ENCODE assay signal across 26 mouse cellular contexts in the genomic region with DNA sequence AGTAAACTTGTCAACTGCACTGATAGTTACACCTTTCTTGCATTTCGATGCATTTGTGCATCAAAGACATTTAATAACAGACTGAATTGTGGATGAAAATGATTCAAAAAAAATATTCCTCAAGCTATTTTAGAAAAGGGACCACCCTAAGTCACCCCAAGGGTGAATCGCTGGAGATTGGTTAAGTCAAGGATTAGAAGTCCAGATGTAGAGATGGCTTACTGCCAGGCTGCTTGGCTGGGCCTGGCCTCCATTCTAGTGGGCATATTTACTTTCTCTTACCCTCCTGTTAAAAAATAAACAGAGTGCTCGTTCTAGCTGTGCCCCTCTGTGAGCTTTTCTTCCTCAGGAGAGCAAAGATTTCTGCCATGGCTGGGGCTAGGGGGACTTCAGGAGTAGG. TPM values are rescaled to one million over a fixed set of nuclear protein-coding genes. Genes with fewer than 3 reads are reported as not detected.
DNase-seq lines count a peak whose midpoint lies in the region; ATAC-seq and TF ChIP-seq lines count a peak whose summit lies in the region.
"Had no signal": no experiment of that assay in that cellular context is flagged by ENCODE, and none has a peak within 500 bp of the region (broad histone marks: within the 10 kb centered on the region; RNA-seq: fewer than 3 reads in every experiment).

No protein-coding gene starts in this region.

- H3K4me2 ChIP-seq in intestine, embryonic 14.5 days (ENCODE audit: low read length), result no peak overlapping the region
- no peak overlapping the region for H3K4me2 ChIP-seq in intestine, postnatal 0 days (replicated peaks; ENCODE audit: low read depth)
- H3K4me2 ChIP-seq in lung, embryonic 14.5 days, result no peak overlapping the region
- H3K4me2 ChIP-seq in lung, postnatal 0 days (replicated peaks; ENCODE audit: low read depth, low read length), result no peak overlapping the region
- no peak overlapping the region for H3K4me2 ChIP-seq in midbrain, embryonic 11.5 days
- H3K4me2 ChIP-seq: forebrain, embryonic 13.5 days; heart, embryonic 12.5 days; liver, embryonic 11.5 days; midbrain, embryonic 15.5 days; neural tube, embryonic 13.5 days had no signal

- WGBS in intestine, embryonic 14.5 days, result 30% methylated on average over 3 of the region's 3 CpGs
- 41% methylated on average over 3 of the region's 3 CpGs for WGBS in intestine, postnatal 0 days
- 23% methylated on average over 3 of the region's 3 CpGs for WGBS in lung, embryonic 14.5 days
- WGBS in lung, postnatal 0 days, result 22% methylated on average over 3 of the region's 3 CpGs
- WGBS in midbrain, embryonic 11.5 days, result 86% methylated on average over 3 of the region's 3 CpGs

- no peak for TF ChIP-seq CTCF in intestine, postnatal 0 days (IDR thresholded peaks at IDR 0.05; ENCODE audit: low read depth)
- no peak for TF ChIP-seq CTCF in lung, embryonic 14.5 days (IDR thresholded peaks at IDR 0.05; ENCODE audit: low read depth)
- no peak for TF ChIP-seq CTCF in lung, postnatal 0 days (IDR thresholded peaks at IDR 0.05)

- H3K4me3 ChIP-seq in intestine, embryonic 14.5 days (ENCODE audit: low read depth, low read length), result no peak overlapping the region
- H3K4me3 ChIP-seq in intestine, postnatal 0 days (ENCODE audit: low read depth, low read length), result no peak overlapping the region
- no peak overlapping the region for H3K4me3 ChIP-seq in lung, embryonic 14.5 days (ENCODE audit: low read depth, low read length)
- H3K4me3 ChIP-seq in lung, postnatal 0 days (ENCODE audit: low read depth, low read length), result no peak overlapping the region
- no peak overlapping the region for H3K4me3 ChIP-seq in midbrain, embryonic 11.5 days (ENCODE audit: low read depth, low read length)
- H3K4me3 ChIP-seq: forebrain, embryonic 13.5 days; heart, embryonic 12.5 days; layer of hippocampus, adult 2 months; megakaryocyte, embryonic 14.5 days; midbrain, embryonic 15.5 days; neural tube, embryonic 13.5 days had no signal

- H3K4me1 ChIP-seq in intestine, embryonic 14.5 days (replicated peaks; ENCODE audit: control insufficient read depth, insufficient read depth, low read length), result peaks cover 32% of the 10 kb centered on the region
- H3K4me1 ChIP-seq in intestine, postnatal 0 days (replicated peaks; ENCODE audit: control insufficient read depth, insufficient read depth, low read length), result no peaks in the 10 kb centered on the region
- peaks cover 19% of the 10 kb centered on the region for H3K4me1 ChIP-seq in lung, embryonic 14.5 days (ENCODE audit: insufficient read depth)
- no peaks in the 10 kb centered on the region for H3K4me1 ChIP-seq in lung, postnatal 0 days (ENCODE audit: insufficient read depth, low read depth, low read length)
- H3K4me1 ChIP-seq in midbrain, embryonic 11.5 days (ENCODE audit: control insufficient read depth, insufficient read depth, low read length), result no peaks in the 10 kb centered on the region
- H3K4me1 ChIP-seq: megakaryocyte, embryonic 14.5 days; midbrain, embryonic 15.5 days had no signal

- ATAC-seq in intestine, embryonic 14.5 days (replicated peaks; ENCODE audit: low FRiP score, low TSS enrichment, low read depth), result no peak
- ATAC-seq in intestine, postnatal 0 days, result no peak
- ATAC-seq in lung, embryonic 14.5 days (ENCODE audit: insufficient read depth), result peak; percentile 29; the same call in 1 of the 2 replicates
- no peak for ATAC-seq in lung, postnatal 0 days
- ATAC-seq in midbrain, embryonic 11.5 days (ENCODE audit: low FRiP score), result no peak
- ATAC-seq: forebrain, embryonic 13.5 days; hindbrain, postnatal 0 days; liver, postnatal 0 days; midbrain, embryonic 15.5 days; Patski had no signal

- TF ChIP-seq EP300 in lung, postnatal 0 days (IDR thresholded peaks at IDR 0.05), result no peak

- H3K9me3 ChIP-seq in intestine, embryonic 14.5 days (ENCODE audit: control insufficient read depth, low read length), result no peaks in the 10 kb centered on the region
- H3K9me3 ChIP-seq in intestine, postnatal 0 days (ENCODE audit: control insufficient read depth), result no peaks in the 10 kb centered on the region
- H3K9me3 ChIP-seq in lung, embryonic 14.5 days (ENCODE audit: low read depth, low read length), result no peaks in the 10 kb centered on the region
- H3K9me3 ChIP-seq in lung, postnatal 0 days (ENCODE audit: low read length), result no peaks in the 10 kb centered on the region
- H3K9me3 ChIP-seq in midbrain, embryonic 11.5 days (ENCODE audit: control insufficient read depth, low read length), result no peaks in the 10 kb centered on the region
- H3K9me3 ChIP-seq: forebrain, embryonic 13.5 days; heart, embryonic 12.5 days; megakaryocyte, embryonic 14.5 days; midbrain, embryonic 15.5 days; neural tube, embryonic 13.5 days had no signal

- no peaks in the 10 kb centered on the region for H3K27me3 ChIP-seq in intestine, embryonic 14.5 days (replicated peaks; ENCODE audit: control insufficient read depth, insufficient read depth, low read length)
- no peaks in the 10 kb centered on the region for H3K27me3 ChIP-seq in intestine, postnatal 0 days (replicated peaks; ENCODE audit: control insufficient read depth, insufficient read depth, low read length)
- H3K27me3 ChIP-seq in lung, embryonic 14.5 days (ENCODE audit: insufficient read depth, low read length), result no peaks in the 10 kb centered on the region
- no peaks in the 10 kb centered on the region for H3K27me3 ChIP-seq in lung, postnatal 0 days (replicated peaks; ENCODE audit: insufficient read depth, low read length)
- no peaks in the 10 kb centered on the region for H3K27me3 ChIP-seq in midbrain, embryonic 11.5 days (ENCODE audit: control insufficient read depth, insufficient read depth, low read length)
- H3K27me3 ChIP-seq: forebrain, embryonic 13.5 days; heart, embryonic 12.5 days; midbrain, embryonic 15.5 days; neural tube, embryonic 13.5 days had no signal

- H3K9ac ChIP-seq in intestine, embryonic 14.5 days (ENCODE audit: low read length), result no peak overlapping the region
- no peak overlapping the region for H3K9ac ChIP-seq in intestine, postnatal 0 days (ENCODE audit: low read depth, low read length)
- no peak overlapping the region for H3K9ac ChIP-seq in lung, embryonic 14.5 days
- H3K9ac ChIP-seq in lung, postnatal 0 days (replicated peaks; ENCODE audit: low read depth), result no peak overlapping the region
- H3K9ac ChIP-seq in midbrain, embryonic 11.5 days (ENCODE audit: low read length), result no peak overlapping the region
- H3K9ac ChIP-seq: forebrain, embryonic 13.5 days; heart, embryonic 12.5 days; liver, postnatal 0 days; midbrain, embryonic 15.5 days; neural tube, embryonic 13.5 days had no signal

- peaks cover 11% of the 10 kb centered on the region; the same call in 1 of the 2 replicates for H3K36me3 ChIP-seq in intestine, embryonic 14.5 days (ENCODE audit: control insufficient read depth, insufficient read depth, low read length)
- H3K36me3 ChIP-seq in intestine, postnatal 0 days (ENCODE audit: control insufficient read depth, insufficient read depth), result no peaks in the 10 kb centered on the region
- no peaks in the 10 kb centered on the region; the same call in 1 of the 2 replicates for H3K36me3 ChIP-seq in lung, embryonic 14.5 days (ENCODE audit: insufficient read depth)
- no peaks in the 10 kb centered on the region for H3K36me3 ChIP-seq in lung, postnatal 0 days (ENCODE audit: insufficient read depth, low read length)
- H3K36me3 ChIP-seq in midbrain, embryonic 11.5 days (ENCODE audit: control insufficient read depth, insufficient read depth, low read length), result no peaks in the 10 kb centered on the region
- H3K36me3 ChIP-seq: heart, embryonic 12.5 days; midbrain, embryonic 15.5 days had no signal

- DNase-seq in intestine, embryonic 14.5 days (ENCODE audit: low spot score), result no peak
- peak; percentile 67 for DNase-seq in lung, embryonic 14.5 days
- DNase-seq in lung, postnatal 0 days (ENCODE audit: low spot score), result no peak
- DNase-seq in NIH3T3 (ENCODE audit: low read depth), result peak; percentile 35
- peak; percentile 21 for DNase-seq in lung, postnatal 14 days
- DNase-seq in cerebellum, adult 8-10 months, result no peak
- no peak for DNase-seq in midbrain, embryonic 11.5 days (ENCODE audit: low spot score, missing footprints)
- DNase-seq: adrenal gland, postnatal 36 days; cerebellum, adult 9-11 months; gastrocnemius, postnatal 10 days; liver, postnatal 0 days; retina, postnatal 1 day; right cerebral cortex, postnatal 25 days; spleen, adult 18-20 months; thymus, adult 18-20 months; thymus, postnatal 4 days had no signal

- peak overlapping the region; percentile 85 for H3K27ac ChIP-seq in intestine, embryonic 14.5 days (ENCODE audit: low read depth)
- H3K27ac ChIP-seq in intestine, postnatal 0 days (ENCODE audit: low read depth, low read length), result no peak overlapping the region; the same call in 1 of the 2 replicates
- peak overlapping the region; percentile 63 for H3K27ac ChIP-seq in lung, embryonic 14.5 days (ENCODE audit: low read depth)
- H3K27ac ChIP-seq in lung, postnatal 0 days (ENCODE audit: low read length), result no peak overlapping the region
- no peak overlapping the region for H3K27ac ChIP-seq in midbrain, embryonic 11.5 days (ENCODE audit: low read depth, low read length)
- H3K27ac ChIP-seq: forebrain, embryonic 13.5 days; hindbrain, postnatal 0 days; layer of hippocampus, adult 2 months; midbrain, embryonic 15.5 days; neural tube, embryonic 13.5 days had no signal

RNA-seq across cellular contexts. Expression of gene Lgi2, which starts 26.1 kb away (rescaled TPM):
- 8.9 and 10.5 TPM in 2 replicates for polyA plus RNA-seq in intestine, embryonic 14.5 days (2014; fragmentation: Nextera tagmentation; extraction: Ambion mirVana)
- polyA plus RNA-seq in intestine, postnatal 0 days (2015; fragmentation: Nextera tagmentation; extraction: Ambion mirVana), result 1.8 and 2.0 TPM in 2 replicates
- polyA plus RNA-seq in lung, embryonic 14.5 days (2014; fragmentation: Nextera tagmentation; extraction: Ambion mirVana), result 2.3 and 2.5 TPM in 2 replicates
- polyA plus RNA-seq in lung, postnatal 0 days (2015; fragmentation: Nextera tagmentation; extraction: Ambion mirVana), result 2.0 and 2.1 TPM in 2 replicates
- 0.92 and 1.3 TPM in 2 replicates for polyA plus RNA-seq in midbrain, embryonic 11.5 days (2014; fragmentation: Nextera tagmentation; extraction: Ambion mirVana)

Comparison
In these comparisons a context has a peak if more than half of its experiments do, and no peak if none do; other contexts are left out.
1. DNase-seq: peak in lung, embryonic 14.5 days (single experiment), NIH3T3 (single experiment) and lung, postnatal 14 days (single experiment); none in intestine, embryonic 14.5 days (single experiment), lung, postnatal 0 days (single experiment), cerebellum, adult 8-10 months (single experiment) and midbrain, embryonic 11.5 days (single experiment).
2. H3K27ac ChIP-seq: peak in intestine, embryonic 14.5 days (single experiment) and lung, embryonic 14.5 days (single experiment); none in intestine, postnatal 0 days (single experiment), lung, postnatal 0 days (single experiment) and midbrain, embryonic 11.5 days (single experiment).